Mouse (Mus musculus) right cerebral cortex, adult 18-20 months (tissue): ENCODE data around the gene Zfp511.

ENCODE experiments used
- DNase-seq: peaks from one replicate; pipeline ENCODE4 v3.0.0; 2022; ENCODE audit warnings: mixed read lengths

Gene Zfp511

DNA sequence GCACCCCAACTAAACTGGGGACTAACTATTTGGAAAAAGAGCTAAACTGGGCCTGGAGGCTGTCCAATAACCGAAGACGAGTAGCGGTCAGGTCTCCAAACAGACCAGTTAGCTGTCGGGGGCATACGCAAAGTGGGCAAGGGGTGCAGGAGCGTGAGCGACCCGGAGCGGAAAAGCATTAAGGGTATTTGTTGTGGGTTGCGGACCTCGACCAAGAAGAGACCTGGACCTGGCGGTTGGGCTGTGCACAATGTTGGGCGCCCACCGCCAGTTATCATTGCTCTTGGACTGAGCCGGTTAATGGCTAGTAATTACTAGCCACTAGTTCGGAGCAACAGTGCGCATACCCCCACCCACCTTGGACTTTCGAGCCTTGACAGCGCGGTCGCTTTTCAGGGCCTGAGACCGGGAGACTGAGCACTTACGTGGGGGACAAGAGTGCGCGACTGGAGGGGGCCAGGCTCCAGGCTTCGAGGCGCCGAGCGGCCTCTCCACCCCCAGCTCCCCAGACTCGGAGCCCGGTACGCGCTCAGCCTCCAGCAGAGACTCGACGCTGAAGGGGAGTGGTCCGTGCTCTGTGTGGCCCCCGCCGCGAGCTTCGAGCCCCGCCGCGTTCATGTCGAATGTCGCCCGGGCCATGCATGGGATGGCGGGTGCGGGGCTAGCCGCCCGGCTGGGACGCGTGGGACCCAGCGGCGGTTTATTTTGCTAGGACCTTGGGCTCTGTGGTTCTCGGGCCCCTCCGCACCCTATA is 12.3 kb downstream of the Zfp511 start, which contains the start of gene Msx3:
Gene Msx3 (minus strand): TSS at position 729 of the 754 bp plus-strand sequence.
- no peak for DNase-seq

DNA sequence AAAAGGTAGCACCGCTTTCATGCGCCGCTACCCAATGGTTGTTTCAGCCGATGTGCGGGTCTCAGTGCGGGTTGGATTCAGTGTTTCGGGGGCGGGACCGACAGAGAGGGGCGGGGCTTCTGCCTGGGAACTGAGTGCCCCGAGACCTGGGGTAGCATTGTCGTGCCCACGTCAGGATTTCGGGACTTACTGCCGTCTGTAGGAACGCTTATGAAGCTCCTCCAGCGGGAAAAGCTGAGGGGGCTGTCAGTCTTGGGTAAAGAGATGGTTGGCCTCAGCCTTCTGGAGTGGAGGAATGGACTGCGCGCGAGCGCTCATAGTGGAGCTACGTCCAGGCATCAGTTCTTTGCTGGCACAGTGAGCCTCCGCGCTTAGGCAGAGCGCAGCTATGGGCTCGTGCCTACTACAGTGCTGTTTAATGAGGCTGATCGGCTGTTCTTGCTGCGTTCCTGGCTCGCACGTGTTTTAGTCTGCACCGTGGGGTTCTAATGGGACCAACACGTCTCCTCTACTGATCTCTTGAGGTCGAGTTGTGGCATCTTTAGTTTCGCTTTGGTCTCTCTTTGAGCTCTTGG is 13.0 kb downstream of the Zfp511 start:
- no peak for DNase-seq

DNA sequence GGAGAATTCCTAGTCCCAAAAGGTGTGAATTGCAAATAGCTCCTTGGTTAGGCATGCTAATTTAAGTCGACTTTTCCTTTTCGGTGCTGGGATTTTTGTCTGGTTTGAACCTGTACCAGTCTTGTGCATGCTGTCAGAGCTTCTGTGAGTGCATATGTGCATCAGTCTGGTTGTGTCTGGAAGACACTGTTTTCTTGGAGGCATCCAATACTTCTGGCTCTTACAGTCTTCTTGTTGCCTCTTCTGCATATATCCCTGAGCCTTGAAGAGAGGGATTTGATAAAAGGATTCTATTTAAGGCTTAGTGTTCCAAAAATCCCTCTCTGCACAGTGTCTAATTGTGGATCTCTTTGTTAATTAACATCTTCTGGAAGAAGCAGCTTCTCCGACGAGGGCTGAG is 17.9 kb downstream of the Zfp511 start:
- DNase-seq: no peak

DNA sequence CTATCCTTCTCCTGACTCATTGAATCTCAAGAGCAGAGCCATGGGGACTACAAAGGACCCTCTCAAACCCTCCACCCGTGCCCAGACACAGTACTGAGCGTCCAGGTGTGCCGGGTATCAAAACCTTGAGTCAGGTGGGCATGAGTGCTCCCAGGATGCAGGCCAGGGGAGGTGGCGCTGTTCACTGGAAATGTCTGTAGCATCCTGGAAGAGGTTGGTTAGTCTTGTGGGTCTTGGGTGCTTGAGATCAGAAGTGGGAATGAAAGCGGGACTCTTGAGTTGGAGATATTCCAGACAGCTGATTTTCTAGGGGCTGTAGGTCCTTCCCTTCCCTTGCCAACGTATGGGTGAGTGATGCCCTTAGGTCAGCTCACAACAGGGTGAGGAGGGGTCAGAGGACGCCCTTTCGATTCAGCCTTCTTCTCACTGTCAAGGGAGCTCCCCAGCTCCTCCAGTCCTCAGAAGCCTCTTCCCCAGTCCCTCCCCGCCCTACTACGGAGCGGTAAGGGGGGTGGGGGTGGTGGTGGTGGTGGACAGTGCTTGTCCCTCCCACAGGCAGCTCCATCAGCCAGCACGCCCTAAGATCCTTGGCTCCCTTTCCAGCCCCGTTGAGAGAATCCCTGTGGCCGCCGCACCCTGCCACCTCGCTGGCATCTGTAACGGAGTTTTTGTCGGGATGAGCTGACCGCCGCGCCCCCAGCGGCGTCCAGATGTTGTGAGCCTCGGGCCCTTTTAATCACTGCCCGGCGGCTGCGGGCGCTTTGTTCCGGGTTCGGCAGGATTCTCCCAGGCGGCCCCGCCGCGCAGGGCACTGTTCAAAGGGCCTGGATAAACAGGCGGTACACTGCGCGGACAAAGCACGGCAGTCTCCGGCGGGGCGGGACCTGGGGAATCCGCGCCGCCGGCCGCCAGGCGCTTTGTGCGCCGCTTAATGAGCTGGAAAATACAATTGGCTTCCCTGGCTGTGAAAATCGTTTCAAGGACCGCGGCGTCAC is 21.5 kb downstream of the Zfp511 start:
- no peak for DNase-seq

DNA sequence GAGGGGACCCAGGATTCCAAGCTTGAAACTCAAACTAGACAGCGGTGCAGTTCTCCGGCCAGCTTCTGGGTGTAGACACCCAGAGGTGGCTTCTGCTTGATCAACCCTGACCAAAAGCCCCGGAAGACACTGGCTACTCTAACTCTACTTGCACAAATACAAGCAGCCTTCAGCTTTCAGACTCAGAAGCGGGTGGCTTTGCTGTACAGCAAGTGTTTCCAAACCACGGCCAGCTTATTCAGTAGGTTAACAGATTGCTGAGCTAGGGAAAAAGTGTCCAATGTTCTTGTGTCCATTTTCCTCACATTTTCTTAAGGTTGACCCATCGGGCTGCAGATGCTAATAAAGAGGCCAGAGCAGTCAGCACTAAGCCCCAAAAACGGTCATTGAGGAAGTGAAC is 22.3 kb downstream of the Zfp511 start:
- DNase-seq: no peak

DNA sequence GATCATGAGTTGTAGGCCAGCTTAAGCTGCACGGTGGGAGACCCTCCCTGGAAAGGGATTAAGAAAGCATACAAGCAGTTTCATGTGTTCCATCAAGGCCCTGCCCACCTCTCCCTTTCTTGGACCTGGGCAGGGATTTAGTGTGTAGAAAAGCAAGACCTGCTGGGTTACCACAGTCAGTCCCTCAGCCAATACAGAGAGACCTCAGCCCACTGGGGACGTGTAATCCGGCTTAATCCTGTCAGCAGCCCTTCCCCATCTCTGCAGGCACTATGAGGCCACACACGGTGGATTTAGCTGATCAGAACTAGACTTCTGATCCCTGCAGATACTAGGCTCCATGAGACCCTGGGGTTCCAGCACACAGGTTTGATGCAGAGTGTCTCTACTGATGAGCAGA is 23.4 kb downstream of the Zfp511 start:
- DNase-seq: no peak

DNA sequence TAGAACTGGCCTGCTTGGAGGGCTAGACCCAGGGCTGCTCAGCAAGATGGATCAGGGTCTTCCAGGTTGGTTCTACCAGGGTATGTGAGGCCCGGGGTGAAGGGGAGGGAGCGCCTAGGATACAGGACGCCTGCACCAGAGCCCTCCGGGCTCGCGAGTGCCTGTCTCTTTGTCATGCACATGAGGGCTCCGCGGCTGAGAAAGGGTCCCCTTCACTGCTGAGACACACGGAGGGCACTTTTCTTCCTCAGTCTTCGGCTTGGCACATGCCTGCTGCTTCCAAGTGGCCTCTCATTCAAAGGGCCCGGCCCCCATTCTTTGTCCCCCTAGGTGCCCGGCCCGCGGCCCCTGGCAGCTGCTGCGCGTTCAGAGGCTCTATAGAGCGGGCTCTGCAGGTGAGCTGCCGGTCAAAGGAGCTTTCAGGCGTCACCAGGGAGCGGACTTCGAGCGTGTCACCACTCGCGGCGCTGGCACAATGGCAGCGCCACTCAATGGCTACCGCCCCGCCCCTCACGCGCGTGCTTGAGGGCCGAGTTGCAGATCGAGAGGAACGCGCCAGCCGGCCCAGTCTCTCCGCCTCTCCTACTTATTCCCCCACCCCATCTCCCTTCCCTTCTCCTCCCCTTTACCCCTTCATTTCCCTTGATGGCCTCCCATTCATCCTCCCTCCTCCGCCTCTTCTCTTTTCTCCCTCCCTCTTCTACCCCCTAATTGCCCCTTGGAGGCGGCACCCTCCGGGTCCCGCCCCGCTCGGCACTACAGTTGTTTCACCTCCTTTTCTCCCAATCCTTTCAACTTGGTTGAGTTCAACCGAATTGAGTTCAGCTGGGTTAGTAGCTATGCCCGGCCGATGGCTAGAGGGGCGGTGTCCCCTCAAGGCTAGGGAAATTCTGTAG is 25.0 kb downstream of the Zfp511 start:
- no peak for DNase-seq

DNA sequence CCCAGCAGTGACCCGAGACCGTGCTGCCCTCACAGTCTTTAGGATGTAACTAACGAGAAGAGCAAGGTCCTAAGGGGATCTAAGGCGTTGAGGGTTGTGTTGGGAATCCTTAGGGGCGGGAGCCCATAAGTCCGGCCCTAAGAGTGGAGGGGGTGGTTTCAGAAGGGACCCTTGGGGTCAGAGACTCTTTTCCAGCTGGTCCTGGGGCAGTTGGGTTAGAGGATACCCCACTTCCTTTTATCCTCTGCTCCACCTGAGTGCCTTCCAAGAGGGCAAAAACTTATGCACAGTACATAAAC is 25.6 kb downstream of the Zfp511 start:
- DNase-seq: no peak

DNA sequence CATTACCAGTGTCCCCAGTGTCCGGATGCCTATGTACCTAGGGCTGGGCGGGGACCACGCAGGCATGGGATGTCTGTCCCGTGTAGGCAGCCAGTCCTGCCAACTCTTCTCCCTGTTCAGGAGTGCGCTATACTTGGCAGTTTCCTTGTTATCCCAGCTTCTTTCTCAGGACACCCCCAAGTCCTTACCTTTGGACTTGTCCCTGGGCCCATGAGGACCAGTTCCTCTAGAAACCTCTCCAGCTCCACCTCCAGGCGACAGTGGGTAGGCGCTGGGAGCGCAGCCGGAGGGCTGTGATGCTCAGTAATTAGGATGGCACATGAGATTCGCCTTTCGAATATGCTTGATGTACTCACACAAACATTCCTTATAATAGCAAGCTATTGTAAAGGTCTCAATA is 26.1 kb downstream of the Zfp511 start:
- DNase-seq: no peak

DNA sequence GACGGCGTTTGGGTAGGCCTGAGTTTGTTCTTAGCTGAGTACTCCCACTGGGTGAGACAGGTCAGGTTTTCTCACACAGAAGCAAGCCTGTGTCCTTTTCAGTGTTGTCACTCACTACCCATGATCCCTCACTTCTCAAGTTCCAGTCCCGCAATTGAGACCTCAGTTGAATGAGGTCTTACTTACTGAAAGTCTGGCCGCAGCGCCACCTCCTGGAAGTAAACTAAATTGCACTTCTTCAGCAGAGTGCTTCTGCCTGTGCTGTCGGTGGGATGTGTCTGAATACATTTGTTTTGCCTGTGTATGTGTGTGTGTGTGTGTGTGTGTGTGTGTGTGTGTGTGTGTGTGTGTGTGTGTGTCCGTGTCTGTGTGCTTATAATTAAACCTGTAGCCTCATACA is 26.9 kb downstream of the Zfp511 start:
- DNase-seq: peak; percentile 73

DNA sequence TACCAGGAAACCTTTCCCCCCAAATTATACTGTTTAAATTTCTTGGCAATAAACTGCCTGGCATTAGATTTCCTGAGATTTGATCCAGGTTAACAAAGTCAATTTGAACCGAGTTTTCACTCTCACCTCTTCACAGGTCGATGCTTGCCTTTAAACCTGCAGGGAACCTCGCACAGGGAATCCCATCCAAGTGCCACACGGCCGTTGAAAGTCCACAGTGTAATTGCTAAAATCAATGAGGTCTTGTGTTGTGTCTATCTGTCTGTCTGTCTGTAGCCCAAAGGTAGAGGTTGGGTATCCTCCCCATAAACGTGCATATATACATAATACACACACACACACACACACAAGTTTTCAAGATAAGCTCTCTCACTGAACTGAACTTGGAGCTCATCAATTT is 31.2 kb downstream of the Zfp511 start:
- DNase-seq: no peak

DNA sequence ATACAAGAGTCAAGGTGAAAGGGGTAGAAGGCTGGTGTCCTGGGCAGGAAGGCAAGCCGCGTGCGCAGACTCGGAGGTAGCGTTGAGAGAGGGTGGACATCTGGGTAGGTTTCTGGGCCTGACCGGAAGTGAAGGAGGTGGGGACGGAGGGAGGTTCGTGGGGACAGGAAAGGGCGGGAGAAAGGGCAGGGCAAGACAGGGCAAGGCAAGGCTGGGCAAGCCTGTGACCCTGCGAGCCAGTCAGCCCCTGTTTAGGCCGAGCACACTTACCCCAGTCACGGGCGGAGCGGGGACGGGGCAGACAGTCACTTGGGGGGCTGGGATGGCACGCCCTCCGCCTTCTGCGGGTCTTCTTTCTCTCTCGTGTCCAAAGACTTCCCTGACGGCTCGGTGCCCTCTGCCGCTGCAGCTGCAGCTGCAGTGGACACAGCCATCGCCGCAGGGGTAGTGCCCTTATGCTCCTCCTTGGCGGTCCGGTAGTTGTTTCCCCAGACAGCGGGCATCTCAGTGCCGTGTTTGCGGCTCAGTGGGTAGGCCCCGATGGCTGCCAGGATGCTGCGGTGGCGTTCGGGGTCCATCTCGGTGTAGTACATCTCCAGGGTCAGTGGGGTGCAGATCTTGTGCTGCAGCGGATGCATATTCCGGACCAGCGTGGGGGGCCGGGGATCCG is 34.0 kb downstream of the Zfp511 start:
- DNase-seq: no peak

DNA sequence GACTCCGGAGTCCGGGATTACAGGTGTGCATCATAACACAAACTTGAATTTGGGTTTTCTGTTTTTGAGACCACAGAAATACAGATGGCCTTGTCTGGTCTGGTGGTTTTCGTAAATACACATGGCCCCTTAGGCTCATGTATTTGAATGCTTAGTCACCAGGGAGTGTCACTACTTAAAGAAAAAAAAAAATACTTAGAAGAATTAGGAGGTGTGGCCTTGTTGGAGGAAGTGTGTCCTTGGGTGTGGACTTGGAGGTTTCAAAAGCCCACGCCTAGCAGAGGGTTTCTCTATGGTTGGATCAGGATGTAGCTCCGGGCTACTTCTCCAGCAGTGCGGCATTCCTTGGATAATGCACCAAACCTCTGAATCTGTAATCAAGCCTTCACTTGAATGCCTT is 41.5 kb downstream of the Zfp511 start:
- DNase-seq: no peak

DNA sequence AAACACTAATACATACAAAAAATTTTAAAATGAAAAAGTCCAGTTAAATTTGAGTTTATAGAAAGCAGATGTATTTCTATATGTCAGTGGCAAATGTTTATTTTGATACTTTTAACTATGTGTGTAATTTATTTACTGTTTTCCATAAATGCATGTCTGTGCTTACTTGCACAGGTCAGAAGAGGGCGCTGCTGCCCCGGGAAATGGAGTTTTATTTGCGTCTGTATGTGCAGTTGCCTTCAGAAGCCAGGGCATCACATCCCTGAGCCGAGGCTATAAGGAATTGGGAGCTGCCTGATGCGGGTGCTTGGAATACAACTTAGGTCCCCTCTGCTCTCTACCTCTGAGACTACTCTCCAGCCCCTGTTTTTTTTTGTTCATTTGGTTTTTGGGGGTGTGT is 42.5 kb downstream of the Zfp511 start:
- DNase-seq: peak; percentile 82

DNA sequence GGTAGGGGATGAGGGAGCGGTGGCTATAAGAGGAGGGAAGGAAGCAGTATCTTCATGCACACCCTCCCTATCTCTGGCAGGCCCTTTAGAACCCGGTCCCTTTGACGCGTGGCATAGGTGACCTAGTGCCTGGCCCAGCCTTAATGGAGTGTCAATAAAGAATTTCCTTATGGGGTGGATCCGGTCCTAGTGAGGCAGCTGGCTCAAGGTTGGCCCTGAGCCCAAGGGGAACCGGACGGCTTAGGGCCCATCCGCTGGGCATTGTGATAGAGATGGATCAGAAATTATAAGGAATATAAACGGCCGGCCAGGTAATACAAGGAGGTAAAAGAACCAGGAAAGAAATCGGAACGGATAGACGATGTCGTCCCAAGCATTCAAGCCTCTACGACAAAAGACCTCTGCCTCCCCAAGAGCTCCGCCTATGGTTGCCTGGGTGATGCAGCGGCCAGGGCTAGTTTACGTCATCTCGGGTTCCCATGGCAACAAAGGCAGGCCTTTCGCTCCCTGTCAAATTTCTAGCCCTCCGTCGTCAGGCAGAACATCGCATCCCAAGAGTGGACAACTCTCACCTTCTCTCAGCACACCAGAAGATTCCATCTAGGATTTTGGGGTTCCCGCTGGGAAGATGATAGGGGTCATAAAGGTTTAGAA is 44.4 kb downstream of the Zfp511 start:
- peak; percentile 95 for DNase-seq

DNA sequence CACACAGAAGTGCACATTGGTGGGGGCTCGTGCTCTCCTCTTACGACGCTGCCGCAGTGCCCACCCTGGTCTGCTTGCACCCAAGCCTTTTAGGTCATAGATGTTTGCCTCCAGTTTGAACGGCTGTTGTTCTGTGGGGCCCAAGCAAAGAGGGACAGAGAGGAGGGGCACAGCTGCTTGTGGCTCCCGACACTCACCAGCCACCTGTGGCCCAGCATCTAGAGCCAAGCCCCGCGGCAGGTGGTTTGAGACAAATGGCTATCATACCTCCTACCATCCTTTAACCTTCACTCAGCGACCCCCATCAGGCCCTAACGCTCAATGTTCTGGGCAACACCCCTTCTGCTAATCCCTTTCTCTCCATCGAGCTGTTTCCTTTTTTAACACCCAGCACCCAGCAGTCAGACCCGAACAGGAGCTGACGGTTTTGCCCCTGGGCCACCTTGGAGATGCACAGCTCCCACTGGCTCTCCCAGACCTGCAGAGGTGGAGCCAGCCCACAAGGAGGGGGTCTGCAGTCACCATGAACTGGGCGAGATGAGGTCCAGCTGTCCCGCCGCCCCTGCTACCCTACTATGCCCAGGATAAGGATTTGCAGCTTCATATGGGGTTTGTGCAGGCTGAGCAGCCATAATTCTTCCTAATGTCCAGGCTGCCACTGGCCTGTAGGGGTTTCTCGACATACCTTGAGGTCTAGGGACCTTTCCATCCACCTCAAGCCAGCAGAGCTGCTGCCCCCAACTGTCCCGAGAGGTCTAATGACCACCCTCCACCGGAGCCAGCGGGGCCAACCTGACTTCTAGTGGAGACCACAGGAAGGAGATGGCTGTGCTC is 45.4 kb downstream of the Zfp511 start:
- DNase-seq: peak; percentile 55

DNA sequence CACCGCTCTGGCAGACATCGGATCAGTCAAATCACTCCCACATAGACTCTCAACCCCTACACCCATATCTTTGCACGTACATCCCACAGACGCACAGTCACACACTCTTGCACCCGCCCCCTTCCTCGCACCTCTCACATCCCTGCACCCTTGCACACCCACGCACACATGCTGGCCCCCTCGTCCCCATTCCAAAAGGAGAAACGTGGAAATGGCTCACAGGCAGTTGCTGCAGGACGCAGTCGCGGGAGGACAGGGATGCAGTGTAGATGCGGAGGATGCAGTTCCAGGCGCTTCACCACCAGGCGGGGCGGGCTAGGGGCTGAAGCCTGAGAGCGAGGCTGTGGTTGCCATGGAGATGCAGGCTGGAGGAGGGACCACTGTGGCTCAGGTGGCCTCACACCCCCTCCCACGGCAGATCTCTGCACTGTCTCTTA is 46.1 kb downstream of the Zfp511 start, which contains the start of gene Caly:
Gene Caly (minus strand): TSS at position 307 of the 437 bp plus-strand sequence.
- peak; percentile 95 for DNase-seq
